Mouse (Mus musculus): ENCODE measurements around the gene Tecpr1. TPM values are rescaled to one million over a fixed set of nuclear protein-coding genes. Genes with fewer than 3 reads are reported as not detected.

Gene Tecpr1
- polyA plus RNA-seq, 1 experiment from 2014 or later: 27.0 TPM

GRCm38 (mm10) chr5:144258131-144258611 is 34.8 kb upstream of the Tecpr1 start:
- H3K4me2 ChIP-seq (replicated peaks): peak overlapping the region; percentile 86
- H3K4me1 ChIP-seq: peaks cover 61% of the 10 kb centered on the region
- H3K27me3 ChIP-seq: no peaks in the 10 kb centered on the region
- H3K9me3 ChIP-seq: no peaks in the 10 kb centered on the region
- peak overlapping the region; percentile 65 for H3K27ac ChIP-seq
- WGBS: 27% methylated on average over 14 of the region's 14 CpGs
- ATAC-seq (ENCODE audit: low FRiP score, low read depth): no peak
- H3K4me3 ChIP-seq: peak overlapping the region; percentile 97
- peak overlapping the region; percentile 94 for H3K9ac ChIP-seq
- peaks cover 41% of the 10 kb centered on the region for H3K36me3 ChIP-seq

GRCm38 (mm10) chr5:144257451-144258110 is 34.2 kb upstream of the Tecpr1 start:
- peak overlapping the region; percentile 94 for H3K9ac ChIP-seq
- peak overlapping the region; percentile 89; the same call in 1 of the 2 replicates for H3K27ac ChIP-seq
- no peaks in the 10 kb centered on the region for H3K9me3 ChIP-seq
- H3K4me3 ChIP-seq: peak overlapping the region; percentile 97
- no peak for ATAC-seq (ENCODE audit: low FRiP score, low read depth)
- no peaks in the 10 kb centered on the region for H3K27me3 ChIP-seq
- peaks cover 37% of the 10 kb centered on the region for H3K36me3 ChIP-seq
- H3K4me1 ChIP-seq: peaks cover 57% of the 10 kb centered on the region
- WGBS: 62% methylated on average over 3 of the region's 3 CpGs
- H3K4me2 ChIP-seq (replicated peaks): peak overlapping the region; percentile 86

GRCm38 (mm10) chr5:144256888-144257287 is 33.5 kb upstream of the Tecpr1 start:
- H3K9ac ChIP-seq: peak overlapping the region; percentile 94
- no peaks in the 10 kb centered on the region for H3K27me3 ChIP-seq
- 33% methylated on average over 1 of the region's 1 CpGs for WGBS
- H3K36me3 ChIP-seq: peaks cover 32% of the 10 kb centered on the region
- ATAC-seq (ENCODE audit: low FRiP score, low read depth): no peak
- peaks cover 53% of the 10 kb centered on the region for H3K4me1 ChIP-seq
- peak overlapping the region; percentile 86 for H3K4me2 ChIP-seq (replicated peaks)
- H3K9me3 ChIP-seq: no peaks in the 10 kb centered on the region
- peak overlapping the region; percentile 97 for H3K4me3 ChIP-seq
- H3K27ac ChIP-seq: peak overlapping the region; percentile 89

GRCm38 (mm10) chr5:144256541-144256870 is 33.1 kb upstream of the Tecpr1 start:
- Histone ChIP-seq H3K27me3 (no peaks in the 10 kb centered on the region), H3K4me3 (peak overlapping the region; percentile 97), H3K4me2 (replicated peaks) (peak overlapping the region; percentile 86), H3K9me3 (no peaks in the 10 kb centered on the region), H3K27ac (peak overlapping the region; percentile 89), H3K4me1 (peaks cover 52% of the 10 kb centered on the region), H3K9ac (peak overlapping the region; percentile 94), H3K36me3 (peaks cover 29% of the 10 kb centered on the region)
- WGBS: 5% methylated on average over 7 of the region's 7 CpGs
- ATAC-seq (ENCODE audit: low FRiP score, low read depth): no peak

- no peaks in the 10 kb centered on the region for H3K27me3 ChIP-seq
- H3K9ac ChIP-seq: peak overlapping the region; percentile 94
- H3K4me2 ChIP-seq (replicated peaks): peak overlapping the region; percentile 86
- peak overlapping the region; percentile 89 for H3K27ac ChIP-seq
- H3K4me1 ChIP-seq: peaks cover 48% of the 10 kb centered on the region
- peaks cover 22% of the 10 kb centered on the region for H3K36me3 ChIP-seq
- peak; percentile 58 for ATAC-seq (ENCODE audit: low FRiP score, low read depth)
- WGBS: under 1% methylated on average over 34 of the region's 40 CpGs
- no peaks in the 10 kb centered on the region for H3K9me3 ChIP-seq
- H3K4me3 ChIP-seq: peak overlapping the region; percentile 97
Measured at GRCm38 (mm10) chr5:144255632-144256540, 32.5 kb upstream of the Tecpr1 start.

- no peaks in the 10 kb centered on the region for H3K27me3 ChIP-seq
- peaks cover 42% of the 10 kb centered on the region for H3K4me1 ChIP-seq
- H3K27ac ChIP-seq: peak overlapping the region; percentile 89
- under 1% methylated on average over 66 of the region's 84 CpGs for WGBS
- H3K36me3 ChIP-seq: peaks cover 14% of the 10 kb centered on the region
- peaks cover 2% of the 10 kb centered on the region; the same call in 1 of the 2 replicates for H3K9me3 ChIP-seq
- peak overlapping the region; percentile 94 for H3K9ac ChIP-seq
- peak overlapping the region; percentile 97 for H3K4me3 ChIP-seq
- ATAC-seq (ENCODE audit: low FRiP score, low read depth): peak; percentile 79
- H3K4me2 ChIP-seq (replicated peaks): peak overlapping the region; percentile 86
Measured at GRCm38 (mm10) chr5:144254811-144255631, 31.6 kb upstream of the Tecpr1 start.

GRCm38 (mm10) chr5:144254122-144254810 is 30.9 kb upstream of the Tecpr1 start:
- Histone ChIP-seq H3K9me3 (peaks cover 3% of the 10 kb centered on the region; the same call in 1 of the 2 replicates), H3K4me1 (peaks cover 34% of the 10 kb centered on the region), H3K27ac (no peak overlapping the region; the same call in 1 of the 2 replicates), H3K9ac (peak overlapping the region; percentile 43; the same call in 1 of the 2 replicates), H3K27me3 (no peaks in the 10 kb centered on the region), H3K36me3 (peaks cover 9% of the 10 kb centered on the region), H3K4me2 (replicated peaks) (peak overlapping the region; percentile 86), H3K4me3 (peak overlapping the region; percentile 97)
- 52% methylated on average over 16 of the region's 16 CpGs for WGBS
- 0 out of 2 replicates have a peak, but pooled peaks have one; percentile 34 for ATAC-seq (ENCODE audit: low FRiP score, low read depth)

GRCm38 (mm10) chr5:144253212-144253611 is 29.8 kb upstream of the Tecpr1 start:
- Histone ChIP-seq H3K36me3 (peaks cover 3% of the 10 kb centered on the region; the same call in 1 of the 2 replicates), H3K27ac (no peak overlapping the region), H3K4me2 (replicated peaks) (no peak overlapping the region), H3K9ac (no peak overlapping the region), H3K27me3 (no peaks in the 10 kb centered on the region), H3K4me3 (no peak overlapping the region), H3K9me3 (peaks cover 3% of the 10 kb centered on the region; the same call in 1 of the 2 replicates), H3K4me1 (peaks cover 25% of the 10 kb centered on the region)
- ATAC-seq (ENCODE audit: low FRiP score, low read depth): no peak
- WGBS: 83% methylated on average over 4 of the region's 4 CpGs

GRCm38 (mm10) chr5:144251876-144252577 is 28.6 kb upstream of the Tecpr1 start:
- Histone ChIP-seq H3K4me3 (no peak overlapping the region), H3K27me3 (no peaks in the 10 kb centered on the region), H3K4me2 (replicated peaks) (no peak overlapping the region), H3K4me1 (peaks cover 25% of the 10 kb centered on the region), H3K36me3 (no peaks in the 10 kb centered on the region), H3K9ac (no peak overlapping the region), H3K9me3 (peaks cover 3% of the 10 kb centered on the region; the same call in 1 of the 2 replicates), H3K27ac (no peak overlapping the region)
- WGBS: 90% methylated on average over 13 of the region's 13 CpGs
- ATAC-seq (ENCODE audit: low FRiP score, low read depth): no peak

- no peak overlapping the region for H3K27ac ChIP-seq
- H3K9ac ChIP-seq: no peak overlapping the region
- H3K4me3 ChIP-seq: no peak overlapping the region
- ATAC-seq (ENCODE audit: low FRiP score, low read depth): no peak
- peaks cover 23% of the 10 kb centered on the region for H3K4me1 ChIP-seq
- H3K36me3 ChIP-seq: no peaks in the 10 kb centered on the region
- WGBS: 78% methylated on average over 3 of the region's 3 CpGs
- no peaks in the 10 kb centered on the region for H3K27me3 ChIP-seq
- H3K4me2 ChIP-seq (replicated peaks): no peak overlapping the region
- H3K9me3 ChIP-seq: peaks cover 3% of the 10 kb centered on the region; the same call in 1 of the 2 replicates
Measured at GRCm38 (mm10) chr5:144249871-144250270, 26.5 kb upstream of the Tecpr1 start.

All from limb, embryonic 13.5 days (tissue).